Mouse (Mus musculus): ENCODE measurements around the gene Tex19.1. TPM values are rescaled to one million over a fixed set of nuclear protein-coding genes. Genes with fewer than 3 reads are reported as not detected.
A peak's percentile ranks its signal among the peaks of the same experiment; 100 is the strongest.

The Tex19.1 gene
- polyA plus RNA-seq, 1 experiment from 2014 or later: 0.34 TPM

DNA sequence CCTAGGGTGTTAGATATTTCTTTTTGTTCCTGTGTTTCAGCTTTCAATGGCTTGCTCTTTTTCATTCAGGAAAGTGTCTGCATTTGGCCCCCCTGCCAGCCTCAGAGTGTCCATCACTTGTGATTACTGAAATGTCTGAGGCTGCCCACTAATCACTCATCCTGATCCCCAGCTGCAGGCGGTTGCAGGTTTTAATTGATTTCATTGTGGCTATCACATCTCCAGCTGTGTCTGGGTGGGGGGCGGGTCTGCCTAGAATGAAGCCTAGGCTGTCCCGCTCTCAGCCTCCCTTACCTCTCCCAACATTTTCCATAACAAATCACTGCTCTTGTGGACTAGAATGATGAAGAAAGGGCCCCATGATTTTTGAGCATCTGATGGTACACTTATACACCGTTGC is 8.3 kb downstream of the Tex19.1 start:
- H3K9me3 ChIP-seq (ENCODE audit: control insufficient read depth, low read length): no peaks in the 10 kb centered on the region

GRCm38 (mm10) chr11:121156411-121156891 is 10.5 kb downstream of the Tex19.1 start:
- DNase-seq (ENCODE audit: low spot score) (peak; percentile 34), ATAC-seq (ENCODE audit: low FRiP score, low TSS enrichment) (peak; percentile 49; the same call in 1 of the 2 replicates)
- H3K27me3 ChIP-seq (ENCODE audit: control insufficient read depth, insufficient read depth, low read length): peaks cover 7% of the 10 kb centered on the region
- no peak overlapping the region for H3K9ac ChIP-seq (ENCODE audit: low read length)
- TF ChIP-seq CTCF (IDR thresholded peaks at IDR 0.05; ENCODE audit: low read depth) (no peak), EP300 (optimal IDR thresholded peaks at IDR 0.05) (no peak)
- no peaks in the 10 kb centered on the region for H3K4me1 ChIP-seq (replicated peaks; ENCODE audit: control insufficient read depth, insufficient read depth)
- under 1% methylated on average over 45 of the region's 45 CpGs for whole genome bisulfite sequencing
- no peak overlapping the region for H3K27ac ChIP-seq (replicated peaks)
- H3K9me3 ChIP-seq (ENCODE audit: control insufficient read depth, low read length): no peaks in the 10 kb centered on the region
- peak overlapping the region; percentile 49 for H3K4me2 ChIP-seq (replicated peaks; ENCODE audit: low read depth)
- H3K36me3 ChIP-seq (ENCODE audit: control insufficient read depth, insufficient read depth, low read length): no peaks in the 10 kb centered on the region
- peak overlapping the region; percentile 24 for H3K4me3 ChIP-seq (ENCODE audit: low read depth, low read length)

More for the DNA sequence above, 8.3 kb downstream of the Tex19.1 start:
- H3K4me2 ChIP-seq (replicated peaks; ENCODE audit: low read depth): no peak overlapping the region
- H3K27ac ChIP-seq (replicated peaks): no peak overlapping the region
- H3K9ac ChIP-seq (ENCODE audit: low read length): no peak overlapping the region
- no peaks in the 10 kb centered on the region for H3K36me3 ChIP-seq (ENCODE audit: control insufficient read depth, insufficient read depth, low read length)
- ATAC-seq (ENCODE audit: low FRiP score, low TSS enrichment): no peak
- no peak for TF ChIP-seq EP300 (optimal IDR thresholded peaks at IDR 0.05)
- no peak for TF ChIP-seq CTCF (IDR thresholded peaks at IDR 0.05; ENCODE audit: low read depth)
- WGBS: 38% methylated on average over 4 of the region's 4 CpGs
- peaks cover 7% of the 10 kb centered on the region for H3K27me3 ChIP-seq (ENCODE audit: control insufficient read depth, insufficient read depth, low read length)
- no peak for DNase-seq (ENCODE audit: low spot score)
- H3K4me3 ChIP-seq (ENCODE audit: low read depth, low read length): no peak overlapping the region
- H3K4me1 ChIP-seq (replicated peaks; ENCODE audit: control insufficient read depth, insufficient read depth): no peaks in the 10 kb centered on the region

GRCm38 (mm10) chr11:121159971-121160370 is 14.0 kb downstream of the Tex19.1 start, which contains the start of gene Uts2r:
Gene Uts2r (plus strand): TSS chr11:121160271.
- no peak within 1 kb of the TSS for H3K4me2 ChIP-seq (replicated peaks; ENCODE audit: low read depth)
- no peaks in the 10 kb centered on the region for H3K36me3 ChIP-seq (ENCODE audit: control insufficient read depth, insufficient read depth, low read length)
- 86% methylated on average over 5 of the region's 5 CpGs for whole genome bisulfite sequencing
- no peak for ATAC-seq (ENCODE audit: low FRiP score, low TSS enrichment)
- H3K27me3 ChIP-seq (ENCODE audit: control insufficient read depth, insufficient read depth, low read length): peaks cover 7% of the 10 kb centered on the region
- DNase-seq (ENCODE audit: low spot score): no peak
- TF ChIP-seq EP300 (optimal IDR thresholded peaks at IDR 0.05) (no peak), CTCF (IDR thresholded peaks at IDR 0.05; ENCODE audit: low read depth) (no peak)
- H3K9me3 ChIP-seq (ENCODE audit: control insufficient read depth, low read length): no peaks in the 10 kb centered on the region
- no peak within 1 kb of the TSS for H3K4me3 ChIP-seq (ENCODE audit: low read depth, low read length)
- H3K4me1 ChIP-seq (replicated peaks; ENCODE audit: control insufficient read depth, insufficient read depth): no peaks in the 10 kb centered on the region
- no peak within 1 kb of the TSS for H3K9ac ChIP-seq (ENCODE audit: low read length)
- no peak within 1 kb of the TSS for H3K27ac ChIP-seq (replicated peaks)

- TF ChIP-seq EP300 (optimal IDR thresholded peaks at IDR 0.05) (no peak), CTCF (IDR thresholded peaks at IDR 0.05; ENCODE audit: low read depth) (no peak)
- DNase-seq (ENCODE audit: low spot score) (no peak), ATAC-seq (ENCODE audit: low FRiP score, low TSS enrichment) (no peak)
- H3K27me3 ChIP-seq (ENCODE audit: control insufficient read depth, insufficient read depth, low read length): peaks cover 7% of the 10 kb centered on the region; the same call in 1 of the 2 replicates
- H3K9me3 ChIP-seq (ENCODE audit: control insufficient read depth, low read length): no peaks in the 10 kb centered on the region
- H3K36me3 ChIP-seq (ENCODE audit: control insufficient read depth, insufficient read depth, low read length): no peaks in the 10 kb centered on the region
- H3K4me3 ChIP-seq (ENCODE audit: low read depth, low read length): no peak overlapping the region
- 92% methylated on average over 26 of the region's 26 CpGs for WGBS
- no peaks in the 10 kb centered on the region for H3K4me1 ChIP-seq (replicated peaks; ENCODE audit: control insufficient read depth, insufficient read depth)
- no peak overlapping the region for H3K27ac ChIP-seq (replicated peaks)
- H3K9ac ChIP-seq (ENCODE audit: low read length): no peak overlapping the region
- H3K4me2 ChIP-seq (replicated peaks; ENCODE audit: low read depth): no peak overlapping the region
Measured at GRCm38 (mm10) chr11:121160636-121161346, 14.8 kb downstream of the Tex19.1 start.

GRCm38 (mm10) chr11:121163751-121164150 is 17.8 kb downstream of the Tex19.1 start:
- 76% methylated on average over 4 of the region's 4 CpGs for WGBS
- Histone ChIP-seq H3K4me2 (replicated peaks; ENCODE audit: low read depth) (no peak overlapping the region), H3K27me3 (ENCODE audit: control insufficient read depth, insufficient read depth, low read length) (no peaks in the 10 kb centered on the region), H3K4me1 (replicated peaks; ENCODE audit: control insufficient read depth, insufficient read depth) (no peaks in the 10 kb centered on the region), H3K27ac (replicated peaks) (no peak overlapping the region), H3K36me3 (ENCODE audit: control insufficient read depth, insufficient read depth, low read length) (no peaks in the 10 kb centered on the region), H3K9ac (ENCODE audit: low read length) (no peak overlapping the region), H3K9me3 (ENCODE audit: control insufficient read depth, low read length) (no peaks in the 10 kb centered on the region), H3K4me3 (ENCODE audit: low read depth, low read length) (no peak overlapping the region)
- no peak for ATAC-seq (ENCODE audit: low FRiP score, low TSS enrichment)
- DNase-seq (ENCODE audit: low spot score): no peak
- no peak for TF ChIP-seq CTCF (IDR thresholded peaks at IDR 0.05; ENCODE audit: low read depth)
- TF ChIP-seq EP300 (optimal IDR thresholded peaks at IDR 0.05): no peak

- H3K36me3 ChIP-seq (ENCODE audit: control insufficient read depth, insufficient read depth, low read length): no peaks in the 10 kb centered on the region
- H3K4me3 ChIP-seq (ENCODE audit: low read depth, low read length): no peak overlapping the region
- H3K4me2 ChIP-seq (replicated peaks; ENCODE audit: low read depth): no peak overlapping the region
- no peaks in the 10 kb centered on the region for H3K9me3 ChIP-seq (ENCODE audit: control insufficient read depth, low read length)
- no peaks in the 10 kb centered on the region for H3K27me3 ChIP-seq (ENCODE audit: control insufficient read depth, insufficient read depth, low read length)
- DNase-seq (ENCODE audit: low spot score) (no peak), ATAC-seq (ENCODE audit: low FRiP score, low TSS enrichment) (no peak)
- H3K4me1 ChIP-seq (replicated peaks; ENCODE audit: control insufficient read depth, insufficient read depth): no peaks in the 10 kb centered on the region
- no peak for TF ChIP-seq CTCF (IDR thresholded peaks at IDR 0.05; ENCODE audit: low read depth)
- TF ChIP-seq EP300 (optimal IDR thresholded peaks at IDR 0.05): no peak
- H3K27ac ChIP-seq (replicated peaks): no peak overlapping the region
- 84% methylated on average over 5 of the region's 5 CpGs for WGBS
- no peak overlapping the region for H3K9ac ChIP-seq (ENCODE audit: low read length)
Measured at GRCm38 (mm10) chr11:121173203-121173602, 27.3 kb downstream of the Tex19.1 start.
